Mouse (Mus musculus) hindbrain, embryonic 14.5 days (tissue): ENCODE data around the gene Kcnk12. TPM values are rescaled to one million over a fixed set of nuclear protein-coding genes. Genes with fewer than 3 reads are reported as not detected.

Source experiments
- ATAC-seq: fragments of 200-750 bp; cut with Nextera tagmentation; 2 replicates; pipeline ENCODE4 v1.8.0; 2017; ENCODE audit warnings: moderate number of reproducible peaks, mild to moderate bottlenecking, moderate TSS enrichment, moderate library complexity; ENCODE audit not compliant: low FRiP score
- DNase-seq: peaks from one replicate; pipeline ENCODE4 v3.0.0-alpha.2; 2015; ENCODE audit warnings: low spot score
- H3K27ac ChIP-seq: fragments of 300-500 bp; sonication (generic); 2 replicates; pipeline ENCODE4 v1.5.1; 2014; ENCODE audit warnings: mild to moderate bottlenecking, moderate library complexity
- H3K27me3 ChIP-seq: fragments of 300-500 bp; sonication (generic); 2 replicates; pipeline ENCODE4 v1.6.1; 2014; ENCODE audit warnings: mild to moderate bottlenecking, low read length, mixed read lengths; ENCODE audit not compliant: control insufficient read depth, insufficient read depth
- H3K36me3 ChIP-seq: fragments of 300-500 bp; sonication (generic); replicated peaks from 2 replicates; pipeline ENCODE4 v1.6.1; 2014; ENCODE audit not compliant: control insufficient read depth, insufficient read depth
- H3K4me1 ChIP-seq: fragments of 300-500 bp; sonication (generic); replicated peaks from 2 replicates; pipeline ENCODE4 v1.6.1; 2014; ENCODE audit warnings: antibody characterized with exemption, low read length, mixed read lengths; ENCODE audit not compliant: control insufficient read depth, insufficient read depth
- H3K4me2 ChIP-seq: fragments of 300-500 bp; sonication (generic); replicated peaks from 2 replicates; pipeline ENCODE4 v1.6.1; 2014; ENCODE audit warnings: mild to moderate bottlenecking, moderate library complexity
- H3K4me3 ChIP-seq: fragments of 300-500 bp; sonication (generic); replicated peaks from 2 replicates; pipeline ENCODE4 v1.5.1; 2014; ENCODE audit warnings: mild to moderate bottlenecking, low read length
- H3K9ac ChIP-seq: fragments of 300-500 bp; sonication (generic); 2 replicates; pipeline ENCODE4 v1.6.1; 2014
- H3K9me3 ChIP-seq: fragments of 300-500 bp; sonication (generic); 2 replicates; pipeline ENCODE4 v1.6.1; 2016; ENCODE audit warnings: low read length; ENCODE audit not compliant: control insufficient read depth
- WGBS: fragments of 180-500 bp; shearing (Covaris S2); extraction: QIAGEN DNeasy Blood & Tissue Kit; methylation state at CpG from one replicate; pipeline ENCODE4 v1.1.7; 2014; 5-methylcytosine and 5-hydroxymethylcytosine counted together
- polyA plus RNA-seq: library from polyadenylated mRNA; unstranded; fragments of >200 nt; fragmentation: Nextera tagmentation; extraction: Ambion mirVana; gene quantifications from 2 replicates; pipeline ENCODE4 v1.2.1, GENCODE M21; 2014

Gene Kcnk12
- polyA plus RNA-seq, 1 experiment from 2014 or later: 1.1 TPM

DNA sequence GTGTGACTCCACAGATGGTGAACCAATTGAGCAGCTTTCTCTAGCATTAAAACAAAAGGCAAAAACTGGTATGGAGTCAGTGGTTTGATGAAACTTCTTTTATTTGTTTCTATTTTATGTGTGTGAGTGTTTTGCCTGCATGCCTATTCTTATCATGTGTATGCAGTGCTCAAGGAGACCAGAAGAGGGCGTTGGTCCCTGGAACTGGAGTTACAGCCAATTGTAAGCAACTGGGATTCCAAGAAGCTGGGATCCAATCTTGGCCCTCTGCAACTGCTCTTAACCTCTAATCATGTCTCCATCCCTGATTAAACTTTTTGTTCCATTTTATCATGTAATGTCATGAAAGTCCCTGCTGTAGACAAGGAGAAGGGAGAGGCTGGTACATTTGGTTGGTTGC lies 58.0 kb downstream of the Kcnk12 start:
- Histone ChIP-seq H3K4me2 (no peak overlapping the region), H3K9me3 (no peaks in the 10 kb centered on the region), H3K27me3 (0 out of 2 replicates have a peak, but pooled peaks cover 2% of the 10 kb centered on the region), H3K36me3 (no peaks in the 10 kb centered on the region), H3K27ac (no peak overlapping the region), H3K4me3 (no peak overlapping the region), H3K4me1 (no peaks in the 10 kb centered on the region), H3K9ac (no peak overlapping the region)
- DNase-seq (no peak), ATAC-seq (no peak)
- WGBS: 67% methylated on average over 1 of the region's 1 CpGs

DNA sequence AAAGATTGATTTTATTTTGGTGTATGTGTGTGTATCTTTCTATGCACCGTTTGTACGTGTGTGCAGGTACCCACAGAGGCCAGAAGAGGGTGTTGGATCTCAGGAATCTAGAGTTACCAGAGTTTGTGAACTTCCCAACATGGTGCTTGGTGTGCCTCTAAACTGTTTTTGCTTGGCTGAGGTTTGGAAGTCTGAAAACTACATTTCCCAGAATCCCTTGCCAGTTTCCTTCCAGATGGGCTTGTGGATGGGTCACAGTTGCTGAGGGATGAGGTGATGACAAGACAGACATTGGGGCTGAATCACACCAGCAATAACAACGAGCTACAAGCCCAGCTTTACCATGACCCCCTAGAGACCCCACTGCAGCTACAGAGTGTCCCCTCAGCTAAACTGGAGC lies 60.6 kb downstream of the Kcnk12 start:
- no peaks in the 10 kb centered on the region for H3K4me1 ChIP-seq
- no peak for ATAC-seq
- 81% methylated on average over 3 of the region's 3 CpGs for WGBS
- H3K27ac ChIP-seq: no peak overlapping the region
- DNase-seq: no peak
- no peaks in the 10 kb centered on the region for H3K27me3 ChIP-seq
- H3K4me3 ChIP-seq: no peak overlapping the region
- H3K9ac ChIP-seq: no peak overlapping the region
- no peak overlapping the region for H3K4me2 ChIP-seq
- no peaks in the 10 kb centered on the region for H3K9me3 ChIP-seq
- no peaks in the 10 kb centered on the region for H3K36me3 ChIP-seq

GRCm38 (mm10) chr17:87734471-87734870 lies 63.3 kb downstream of the Kcnk12 start:
- H3K4me3 ChIP-seq: no peak overlapping the region
- no peak overlapping the region for H3K27ac ChIP-seq
- no peak overlapping the region for H3K4me2 ChIP-seq
- 90% methylated on average over 8 of the region's 8 CpGs for WGBS
- H3K9ac ChIP-seq: no peak overlapping the region
- H3K9me3 ChIP-seq: no peaks in the 10 kb centered on the region
- no peak for ATAC-seq
- DNase-seq: no peak
- H3K4me1 ChIP-seq: no peaks in the 10 kb centered on the region
- H3K27me3 ChIP-seq: no peaks in the 10 kb centered on the region
- H3K36me3 ChIP-seq: no peaks in the 10 kb centered on the region

GRCm38 (mm10) chr17:87731962-87732361 lies 65.8 kb downstream of the Kcnk12 start:
- H3K9me3 ChIP-seq: no peaks in the 10 kb centered on the region
- H3K27ac ChIP-seq: no peak overlapping the region
- ATAC-seq: no peak
- no peak overlapping the region for H3K4me3 ChIP-seq
- H3K4me2 ChIP-seq: no peak overlapping the region
- no peaks in the 10 kb centered on the region for H3K36me3 ChIP-seq
- H3K9ac ChIP-seq: no peak overlapping the region
- WGBS: 80% methylated on average over 4 of the region's 4 CpGs
- no peaks in the 10 kb centered on the region for H3K4me1 ChIP-seq
- DNase-seq: no peak
- H3K27me3 ChIP-seq: no peaks in the 10 kb centered on the region

GRCm38 (mm10) chr17:87726489-87727356 lies 71.1 kb downstream of the Kcnk12 start:
- DNase-seq (no peak), ATAC-seq (no peak)
- H3K9ac ChIP-seq: no peak overlapping the region
- no peak overlapping the region for H3K4me3 ChIP-seq
- H3K27me3 ChIP-seq: no peaks in the 10 kb centered on the region
- H3K36me3 ChIP-seq: peaks cover 40% of the 10 kb centered on the region
- WGBS: 96% methylated on average over 12 of the region's 12 CpGs
- no peaks in the 10 kb centered on the region for H3K9me3 ChIP-seq
- no peak overlapping the region for H3K27ac ChIP-seq
- H3K4me1 ChIP-seq: no peaks in the 10 kb centered on the region
- no peak overlapping the region for H3K4me2 ChIP-seq

DNA sequence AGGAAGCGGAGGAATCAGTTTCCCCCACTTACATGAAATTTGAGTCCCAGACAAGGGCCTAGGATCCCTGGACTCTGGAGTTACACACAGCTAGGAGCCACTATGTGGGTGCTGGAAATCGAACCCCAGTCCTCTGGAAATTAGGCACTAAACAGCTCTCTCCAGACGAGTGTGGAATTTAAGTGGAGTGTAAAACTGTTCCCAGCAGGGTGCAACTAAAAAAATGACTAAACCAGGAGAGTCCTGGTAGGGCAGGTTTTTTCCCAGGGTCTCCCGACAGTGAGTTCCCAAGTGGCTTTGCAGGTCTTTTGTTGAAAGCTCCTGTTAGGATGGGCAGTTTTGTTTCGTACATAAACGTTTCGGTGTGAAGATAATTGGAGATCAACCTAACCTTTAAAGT lies 73.1 kb downstream of the Kcnk12 start:
- ATAC-seq: no peak
- Histone ChIP-seq H3K9me3 (no peaks in the 10 kb centered on the region), H3K4me3 (no peak overlapping the region), H3K9ac (no peak overlapping the region), H3K4me1 (no peaks in the 10 kb centered on the region), H3K27me3 (no peaks in the 10 kb centered on the region), H3K36me3 (peaks cover 53% of the 10 kb centered on the region), H3K27ac (no peak overlapping the region), H3K4me2 (no peak overlapping the region)
- no peak for DNase-seq
- WGBS: 90% methylated on average over 7 of the region's 7 CpGs

GRCm38 (mm10) chr17:87700101-87700500 lies 97.7 kb downstream of the Kcnk12 start:
- H3K36me3 ChIP-seq: peaks cover 45% of the 10 kb centered on the region

DNA sequence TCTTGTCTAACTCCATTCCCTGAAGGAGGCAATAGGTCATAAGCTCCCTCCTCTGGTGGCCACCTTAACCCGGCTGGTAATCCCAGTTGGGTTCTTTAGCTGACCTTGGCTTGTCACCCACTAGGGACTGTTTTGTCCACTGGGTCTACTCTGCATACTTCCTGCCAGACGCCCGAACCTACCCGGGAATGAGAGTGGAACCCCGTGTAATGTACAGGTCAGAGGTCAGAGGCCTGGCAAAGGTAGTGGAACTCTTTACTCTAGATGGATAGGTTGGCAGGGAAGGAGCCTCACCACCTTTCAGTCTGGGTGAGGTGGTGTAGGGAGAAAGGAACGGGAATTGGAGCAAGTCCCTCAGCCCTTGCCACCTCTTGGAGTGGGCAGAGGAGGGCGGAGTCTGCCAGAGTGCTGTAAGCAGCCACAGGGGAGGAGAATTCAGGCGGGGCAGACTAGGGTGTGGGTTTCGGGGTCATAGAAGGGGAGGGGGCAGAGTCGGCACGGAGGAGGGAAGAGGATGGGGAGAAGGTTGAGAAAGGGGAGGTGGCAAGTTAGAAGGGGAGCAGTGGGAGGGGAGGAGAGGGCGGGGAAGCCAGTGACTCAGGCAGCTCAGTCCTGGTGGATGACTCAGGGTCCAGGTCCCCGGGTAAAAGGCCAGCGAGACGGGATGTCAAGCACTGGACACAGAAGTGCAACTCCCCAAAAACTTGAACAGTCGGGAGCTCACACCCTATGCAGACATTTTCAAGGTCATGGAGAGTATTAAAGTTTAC lies 98.6 kb downstream of the Kcnk12 start:
- H3K4me3 ChIP-seq: no peak overlapping the region
- no peaks in the 10 kb centered on the region for H3K9me3 ChIP-seq
- WGBS: 81% methylated on average over 16 of the region's 16 CpGs
- peaks cover 45% of the 10 kb centered on the region for H3K36me3 ChIP-seq
- ATAC-seq (no peak), DNase-seq (no peak)
- no peaks in the 10 kb centered on the region for H3K4me1 ChIP-seq
- no peak overlapping the region for H3K4me2 ChIP-seq
- H3K27ac ChIP-seq: no peak overlapping the region
- no peaks in the 10 kb centered on the region for H3K27me3 ChIP-seq
- H3K9ac ChIP-seq: no peak overlapping the region

More at GRCm38 (mm10) chr17:87700101-87700500, 97.7 kb downstream of the Kcnk12 start:
- DNase-seq (no peak), ATAC-seq (no peak)
- Histone ChIP-seq H3K4me2 (no peak overlapping the region), H3K9ac (no peak overlapping the region), H3K27ac (no peak overlapping the region), H3K4me1 (no peaks in the 10 kb centered on the region), H3K4me3 (no peak overlapping the region), H3K27me3 (no peaks in the 10 kb centered on the region), H3K9me3 (no peaks in the 10 kb centered on the region)
- 78% methylated on average over 8 of the region's 8 CpGs for WGBS

DNA sequence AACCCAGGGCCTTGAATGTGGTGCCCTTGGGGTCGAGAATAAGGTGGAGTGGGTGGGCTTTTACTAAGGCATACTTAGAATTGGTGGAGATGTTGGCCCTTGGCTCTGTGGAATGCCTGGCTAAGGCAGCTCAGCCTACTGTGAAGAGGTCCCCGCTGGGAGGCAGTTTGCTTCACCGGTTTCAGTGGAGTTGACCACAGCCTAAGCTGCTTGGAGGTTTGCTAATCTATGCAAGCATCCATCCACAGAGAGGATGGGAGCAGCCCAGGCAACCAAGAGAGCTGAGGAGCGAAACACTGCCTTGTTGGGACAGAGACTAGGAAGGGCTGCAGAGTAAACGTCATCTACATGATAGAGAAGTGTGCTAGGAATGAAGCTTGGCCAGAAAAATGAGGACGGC lies 101.0 kb downstream of the Kcnk12 start:
- DNase-seq: no peak
- Histone ChIP-seq H3K4me2 (no peak overlapping the region), H3K36me3 (peaks cover 49% of the 10 kb centered on the region), H3K27me3 (no peaks in the 10 kb centered on the region), H3K4me1 (no peaks in the 10 kb centered on the region), H3K9ac (no peak overlapping the region), H3K4me3 (no peak overlapping the region), H3K9me3 (no peaks in the 10 kb centered on the region), H3K27ac (no peak overlapping the region)
- 90% methylated on average over 6 of the region's 6 CpGs for WGBS
- ATAC-seq: no peak
